Comparison of ENCODE assay signal across 13 mouse cellular contexts in genomic region chr2:106683832-106684231, GRCm38 (mm10). TPM values are rescaled to one million over a fixed set of nuclear protein-coding genes. Genes with fewer than 3 reads are reported as not detected.
A peak's percentile ranks its signal among the peaks of the same experiment; 100 is the strongest.
DNase-seq lines count a peak whose midpoint lies in the region; ATAC-seq and TF ChIP-seq lines count a peak whose summit lies in the region.
"Had no signal": no experiment of that assay in that cellular context is flagged by ENCODE, and none has a peak within 500 bp of the region (broad histone marks: within the 10 kb centered on the region; RNA-seq: fewer than 3 reads in every experiment).

No protein-coding gene starts in this region.

- TF ChIP-seq CTCF in lung, embryonic 14.5 days (IDR thresholded peaks at IDR 0.05; ENCODE audit: low read depth), result no peak

- H3K27ac ChIP-seq in heart, embryonic 12.5 days (ENCODE audit: poor library complexity, severe bottlenecking), result peak overlapping the region; percentile 60; the same call in 1 of the 2 replicates
- peak overlapping the region; percentile 70 for H3K27ac ChIP-seq in lung, embryonic 14.5 days (ENCODE audit: low read depth)
- H3K27ac ChIP-seq in embryonic facial prominence, embryonic 15.5 days (replicated peaks), result peak overlapping the region; percentile 76
- peak overlapping the region; percentile 81; the same call in 1 of the 2 replicates for H3K27ac ChIP-seq in limb, embryonic 13.5 days
- H3K27ac ChIP-seq: midbrain, embryonic 10.5 days had no signal

- no peak for DNase-seq in heart, postnatal 4 days
- DNase-seq in lung, embryonic 14.5 days, result no peak
- DNase-seq in lung, postnatal 10 days, result no peak
- no peak for DNase-seq in spleen, postnatal 14 days (ENCODE audit: low spot score in 2 of 2)
- no peak for DNase-seq in embryo, embryonic 10.5 days (ENCODE audit: low spot score)
- DNase-seq: cerebellum, adult 9-10 months; kidney, adult 2 months; retina, postnatal 1 day; spleen, adult 18-20 months had no signal

- no peaks in the 10 kb centered on the region for H3K9me3 ChIP-seq in heart, embryonic 12.5 days (replicated peaks)
- no peaks in the 10 kb centered on the region for H3K9me3 ChIP-seq in lung, embryonic 14.5 days (ENCODE audit: low read depth, low read length)
- H3K9me3 ChIP-seq in embryonic facial prominence, embryonic 15.5 days (replicated peaks), result no peaks in the 10 kb centered on the region
- H3K9me3 ChIP-seq in limb, embryonic 13.5 days, result no peaks in the 10 kb centered on the region
- H3K9me3 ChIP-seq: midbrain, embryonic 10.5 days had no signal

- WGBS in heart, embryonic 12.5 days, result 49% methylated on average over 4 of the region's 4 CpGs
- 45% methylated on average over 4 of the region's 4 CpGs for WGBS in lung, embryonic 14.5 days
- 30% methylated on average over 4 of the region's 4 CpGs for WGBS in embryonic facial prominence, embryonic 15.5 days
- 26% methylated on average over 4 of the region's 4 CpGs for WGBS in limb, embryonic 13.5 days

- H3K27me3 ChIP-seq in heart, embryonic 12.5 days (replicated peaks), result no peaks in the 10 kb centered on the region
- no peaks in the 10 kb centered on the region for H3K27me3 ChIP-seq in lung, embryonic 14.5 days (ENCODE audit: insufficient read depth, low read length)
- no peaks in the 10 kb centered on the region for H3K27me3 ChIP-seq in embryonic facial prominence, embryonic 15.5 days
- no peaks in the 10 kb centered on the region for H3K27me3 ChIP-seq in limb, embryonic 13.5 days

- H3K4me3 ChIP-seq in heart, embryonic 12.5 days, result no peak overlapping the region
- H3K4me3 ChIP-seq in lung, embryonic 14.5 days (ENCODE audit: low read depth, low read length), result no peak overlapping the region
- H3K4me3 ChIP-seq in embryonic facial prominence, embryonic 15.5 days (replicated peaks), result peak overlapping the region; percentile 21
- H3K4me3 ChIP-seq in limb, embryonic 13.5 days, result no peak overlapping the region; the same call in 1 of the 2 replicates
- H3K4me3 ChIP-seq: midbrain, embryonic 10.5 days had no signal

- no peak overlapping the region for H3K9ac ChIP-seq in heart, embryonic 12.5 days
- no peak overlapping the region; the same call in 1 of the 2 replicates for H3K9ac ChIP-seq in lung, embryonic 14.5 days
- no peak overlapping the region for H3K9ac ChIP-seq in embryonic facial prominence, embryonic 15.5 days
- H3K9ac ChIP-seq in limb, embryonic 13.5 days, result no peak overlapping the region

- H3K4me2 ChIP-seq in heart, embryonic 12.5 days, result no peak overlapping the region
- peak overlapping the region; percentile 45 for H3K4me2 ChIP-seq in lung, embryonic 14.5 days
- H3K4me2 ChIP-seq in embryonic facial prominence, embryonic 15.5 days (replicated peaks), result peak overlapping the region; percentile 43
- H3K4me2 ChIP-seq in limb, embryonic 13.5 days (replicated peaks), result peak overlapping the region; percentile 55

- H3K36me3 ChIP-seq in heart, embryonic 12.5 days, result no peaks in the 10 kb centered on the region
- no peaks in the 10 kb centered on the region for H3K36me3 ChIP-seq in lung, embryonic 14.5 days (ENCODE audit: insufficient read depth)
- no peaks in the 10 kb centered on the region for H3K36me3 ChIP-seq in embryonic facial prominence, embryonic 15.5 days
- H3K36me3 ChIP-seq in limb, embryonic 13.5 days, result no peaks in the 10 kb centered on the region
- H3K36me3 ChIP-seq: midbrain, embryonic 10.5 days had no signal

- peaks cover 15% of the 10 kb centered on the region; the same call in 1 of the 2 replicates for H3K4me1 ChIP-seq in heart, embryonic 12.5 days (replicated peaks)
- no peaks in the 10 kb centered on the region; the same call in 1 of the 2 replicates for H3K4me1 ChIP-seq in lung, embryonic 14.5 days (ENCODE audit: insufficient read depth)
- peaks cover 8% of the 10 kb centered on the region for H3K4me1 ChIP-seq in embryonic facial prominence, embryonic 15.5 days
- H3K4me1 ChIP-seq in limb, embryonic 13.5 days, result peaks cover 23% of the 10 kb centered on the region

- ATAC-seq in heart, embryonic 12.5 days (ENCODE audit: insufficient number of reproducible peaks, low FRiP score), result no peak
- no peak for ATAC-seq in lung, embryonic 14.5 days (ENCODE audit: insufficient read depth)
- peak; percentile 24; the same call in 1 of the 2 replicates for ATAC-seq in embryonic facial prominence, embryonic 15.5 days (ENCODE audit: insufficient number of reproducible peaks, low FRiP score, low TSS enrichment, low read depth)
- ATAC-seq in limb, embryonic 13.5 days (ENCODE audit: low FRiP score, low read depth), result peak; percentile 60

RNA-seq across cellular contexts. Expression of gene Mpped2, which starts 9.2 kb away (rescaled TPM):
- 114 and 117 TPM in 2 replicates for polyA plus RNA-seq in heart, embryonic 12.5 days (2016; fragmentation: Nextera tagmentation; extraction: Ambion mirVana)
- total RNA-seq in heart, postnatal 4 days (2021), result 10 to 100 TPM; 24.9 to 27.7 TPM
- polyA plus RNA-seq in lung, embryonic 14.5 days (2014; fragmentation: Nextera tagmentation; extraction: Ambion mirVana), result 31.1 and 33.3 TPM in 2 replicates
- polyA plus RNA-seq in embryonic facial prominence, embryonic 15.5 days (2015; fragmentation: Nextera tagmentation; extraction: Ambion mirVana), result 56.3 and 61.9 TPM in 2 replicates
- polyA plus RNA-seq in limb, embryonic 13.5 days (2015; fragmentation: Nextera tagmentation; extraction: Ambion mirVana), result 130 and 135 TPM in 2 replicates

Comparison
In these comparisons a context has a peak if more than half of its experiments do, and no peak if none do; other contexts are left out.
1. ATAC-seq: peak in embryonic facial prominence, embryonic 15.5 days (single experiment) and limb, embryonic 13.5 days (single experiment); none in heart, embryonic 12.5 days (single experiment) and lung, embryonic 14.5 days (single experiment).
2. Peak in every context shown above with its lines, with median percentiles within 50 percentile points of each other: H3K27ac ChIP-seq.